Mouse (Mus musculus) neutrophil, adult 5-6 weeks (primary cell): ENCODE data around the gene Rnf157. TPM values are rescaled to one million over a fixed set of nuclear protein-coding genes. Genes with fewer than 3 reads are reported as not detected.

Experiments
- ATAC-seq: fragments of 151-379, 151-347 bp; 2 replicates; pipeline ENCODE4 v1.8.0; 2017; ENCODE audit warnings: mild to moderate bottlenecking, moderate TSS enrichment; ENCODE audit not compliant: insufficient number of reproducible peaks, poor library complexity, low FRiP score, severe bottlenecking; ENCODE audit errors: extremely low read depth
- total RNA-seq: library from RNA; stranded (forward); fragments of 200-1000 nt; gene quantifications from 2 replicates; pipeline ENCODE4 v1.2.3, GENCODE M21; 2017

Gene Rnf157
- total RNA-seq, 1 experiment from 2014 or later: 17.0 TPM

- ATAC-seq: no peak
Measured at GRCm38 (mm10) chr11:116287351-116287750, 125.5 kb downstream of the Rnf157 start.

Other genes starting within 250 kb of the Rnf157 start
- 16.9 and 31.4 TPM in 2 replicates for gene Fbf1, start 244.9 kb downstream of the Rnf157 start, total RNA-seq
- gene Ten1, start 214.2 kb downstream of the Rnf157 start, total RNA-seq: 14.2 and 21.4 TPM in 2 replicates
- 27.4 and 31.7 TPM in 2 replicates for gene Acox1, start 214.0 kb downstream of the Rnf157 start, total RNA-seq
- gene Evpl, start 175.0 kb downstream of the Rnf157 start, total RNA-seq: 0.12 TPM in 2 replicates
- 18.4 and 21.6 TPM in 2 replicates for gene Srp68, start 138.8 kb downstream of the Rnf157 start, total RNA-seq
- gene Galr2, start 132.1 kb downstream of the Rnf157 start, total RNA-seq: not detected in 2 replicates
- gene Exoc7, start 105.8 kb downstream of the Rnf157 start, total RNA-seq: 30.4 and 46.9 TPM in 2 replicates
- gene Foxj1, start 77.6 kb downstream of the Rnf157 start, total RNA-seq: 0.25 TPM in 1 of 2 replicates, not detected in the other
- 82.2 and 89.0 TPM in 2 replicates for gene Ubald2, start 21.1 kb upstream of the Rnf157 start, total RNA-seq
- 0.25 TPM in 1 of 2 replicates, not detected in the other for gene Qrich2, start 53.2 kb upstream of the Rnf157 start, total RNA-seq
- gene Prpsap1, start 81.2 kb upstream of the Rnf157 start, total RNA-seq: 38.2 and 47.6 TPM in 2 replicates
- not detected in 2 replicates for gene Sphk1, start 117.9 kb upstream of the Rnf157 start, total RNA-seq
- 47.6 and 47.9 TPM in 2 replicates for gene Ube2o, start 168.4 kb upstream of the Rnf157 start, total RNA-seq
- gene Aanat, start 173.4 kb upstream of the Rnf157 start, total RNA-seq: not detected in 2 replicates
- 55.6 and 69.0 TPM in 2 replicates for gene Rhbdf2, start 214.0 kb upstream of the Rnf157 start, total RNA-seq
- not detected in 2 replicates for gene Prcd, start 240.5 kb upstream of the Rnf157 start, total RNA-seq
- gene Cygb, start 241.3 kb upstream of the Rnf157 start, total RNA-seq: 0.49 and 0.58 TPM in 2 replicates